Mouse (Mus musculus): ENCODE measurements around the gene Ssbp2. TPM values are rescaled to one million over a fixed set of nuclear protein-coding genes. Genes with fewer than 3 reads are reported as not detected.

Gene Ssbp2
- total RNA-seq (2021) = 10 to 100 TPM; 18.6 to 26.4 TPM
- long read RNA-seq, experiment 1, transcript Ssbp2-201 (17 exons, 3,957 nt) = major isoform, 8 of 16 reads
- long read RNA-seq, experiment 1, transcript Ssbp2-202 (16 exons, 1,633 nt) = minor isoform, 6 of 16 reads
- long read RNA-seq, experiment 1, partial matches to known transcripts = 0 of 16 reads
- long read RNA-seq, experiment 1, other reads (novel, unspliced or antisense) = 2 of 16 reads
- long read RNA-seq, experiment 2, transcript Ssbp2-201 (17 exons, 3,957 nt) = major isoform, 12 of 19 reads
- long read RNA-seq, experiment 2, partial matches to known transcripts = 1 of 19 reads
- long read RNA-seq, experiment 2, other reads (novel, unspliced or antisense) = 2 of 19 reads

DNA sequence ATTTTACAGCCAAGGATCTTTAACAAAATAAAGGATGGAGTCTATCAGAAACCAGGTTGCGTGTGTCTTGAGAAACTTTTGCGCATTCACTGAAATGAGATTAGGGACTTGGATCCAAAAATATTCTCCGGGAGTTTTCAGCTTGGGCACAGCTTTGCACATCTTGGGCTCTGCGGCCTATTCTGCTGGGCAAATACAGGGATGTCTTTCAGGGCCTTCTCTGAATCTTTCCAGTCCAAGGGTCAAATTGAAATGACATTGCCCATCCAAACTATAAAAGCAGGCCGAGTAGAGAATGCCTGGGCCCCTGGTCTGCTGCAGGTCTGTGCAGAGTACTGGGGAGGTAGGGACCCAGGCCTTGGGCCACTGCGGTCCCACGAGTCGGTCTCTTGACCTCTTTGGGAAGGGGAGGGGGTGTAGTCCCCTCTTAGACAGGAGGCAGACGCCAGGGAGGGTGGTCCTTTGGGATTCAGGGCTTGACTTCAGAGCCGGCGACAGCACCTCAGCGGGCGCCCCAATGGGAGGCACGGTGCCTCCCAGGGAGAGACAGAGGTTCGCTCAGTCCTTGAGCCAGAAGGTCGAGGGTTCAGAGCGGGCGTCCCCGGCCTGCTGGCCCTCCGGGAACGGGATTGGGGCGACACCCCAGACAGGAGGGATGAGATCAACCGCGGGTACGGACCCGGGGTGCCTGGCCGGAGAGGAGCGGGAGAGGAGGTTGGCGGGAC lies at the start of gene Ssbp2:
TSS of gene Ssbp2 (plus strand) at position 388 of the 725 bp plus-strand sequence.
- DNase-seq = no peak
- TF ChIP-seq CTCF (IDR thresholded peaks at IDR 0.05) = no peak
- intact Hi-C loops (cut with DNase I) = loop anchor here (1.0 to 10.0 kb wide), 8 partner anchors 39 to 525 kb away; partner anchors contain the start of genes Atg10 and Zcchc9
- Histone ChIP-seq H3K4me3 (peak within 1 kb of the TSS; percentile 88), H3K27ac (peak within 1 kb of the TSS; percentile 99)

DNA sequence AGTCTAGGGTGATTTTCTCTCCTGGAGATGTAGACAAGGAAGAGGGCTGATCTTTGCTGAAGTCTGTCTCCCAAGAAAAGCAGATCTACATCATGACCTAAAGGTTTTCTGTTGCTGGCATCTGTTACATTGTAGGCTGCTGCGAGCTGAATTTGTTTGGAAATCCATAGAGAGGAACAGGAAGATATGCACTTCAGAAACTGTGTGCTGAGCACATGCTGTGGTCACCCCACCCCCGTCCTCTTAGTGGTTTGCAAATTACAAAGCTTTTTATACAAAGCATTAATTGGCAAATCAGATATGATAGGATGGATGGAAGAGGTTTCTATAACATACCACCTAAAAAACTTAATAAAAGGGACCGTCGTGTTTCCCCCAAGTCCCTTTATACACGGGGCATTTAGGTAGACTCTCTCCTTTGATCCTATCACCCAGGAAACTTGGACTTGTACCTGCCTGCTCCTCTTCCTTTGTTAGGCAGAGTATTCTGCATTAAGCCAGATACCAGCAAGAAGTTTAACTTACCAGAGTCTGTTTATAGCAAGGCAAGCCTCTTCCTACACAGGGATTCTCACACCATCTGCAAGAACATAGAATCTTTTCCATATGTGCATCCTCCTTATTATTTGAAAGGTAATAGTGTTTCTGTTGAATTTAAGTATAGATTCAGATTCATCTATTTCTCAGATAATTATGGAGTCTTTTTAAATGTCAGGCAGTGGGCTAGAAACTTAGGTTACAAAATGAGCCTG lies 46.2 kb upstream of the Ssbp2 start:
- no peak for DNase-seq
- intact Hi-C loops (cut with DNase I) = no loop called here
- Histone ChIP-seq H3K27ac (no peak overlapping the region), H3K4me3 (no peak overlapping the region)
- no peak for TF ChIP-seq CTCF (IDR thresholded peaks at IDR 0.05)

DNA sequence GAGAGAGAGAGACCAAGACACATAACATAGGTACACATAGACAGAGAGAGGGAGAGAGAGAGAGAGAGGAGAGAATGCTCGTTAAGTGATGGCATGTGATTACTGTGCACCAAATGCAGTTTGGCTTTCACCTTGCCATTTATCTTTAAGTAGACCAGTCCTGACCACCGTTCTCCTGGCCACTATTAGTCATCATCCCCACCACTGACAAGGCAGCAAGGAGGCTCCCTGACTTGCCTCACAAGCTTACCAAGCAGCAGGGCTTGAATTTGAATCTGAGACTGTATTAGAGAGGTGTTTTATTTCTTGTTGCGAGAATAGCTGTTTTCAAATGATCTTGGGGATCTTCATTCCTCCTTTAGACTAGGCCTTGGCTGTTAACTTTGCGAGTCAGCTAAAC lies 44.2 kb upstream of the Ssbp2 start:
- no peak for TF ChIP-seq CTCF (IDR thresholded peaks at IDR 0.05)
- intact Hi-C loops (cut with DNase I) = no loop called here
- no peak for DNase-seq
- H3K27ac ChIP-seq = no peak overlapping the region
- no peak overlapping the region for H3K4me3 ChIP-seq

DNA sequence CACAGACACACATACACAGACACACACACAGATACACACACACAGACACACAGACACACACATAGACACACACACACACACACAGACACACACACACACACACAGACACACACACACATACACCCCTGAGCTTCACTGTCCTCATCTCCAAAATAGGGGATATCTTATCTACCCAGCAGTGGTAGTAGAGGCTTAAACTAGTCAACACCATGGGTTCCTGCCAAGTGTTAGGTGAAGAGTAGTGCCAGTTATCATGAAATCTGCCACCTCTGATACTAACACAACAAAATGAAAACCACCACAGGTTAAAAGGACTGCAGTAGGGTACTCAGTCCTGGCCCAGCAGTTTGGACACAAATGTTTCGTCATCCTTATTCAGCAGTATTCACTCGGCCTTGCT lies 43.4 kb upstream of the Ssbp2 start:
- no peak for DNase-seq
- no peak overlapping the region for H3K27ac ChIP-seq

DNA sequence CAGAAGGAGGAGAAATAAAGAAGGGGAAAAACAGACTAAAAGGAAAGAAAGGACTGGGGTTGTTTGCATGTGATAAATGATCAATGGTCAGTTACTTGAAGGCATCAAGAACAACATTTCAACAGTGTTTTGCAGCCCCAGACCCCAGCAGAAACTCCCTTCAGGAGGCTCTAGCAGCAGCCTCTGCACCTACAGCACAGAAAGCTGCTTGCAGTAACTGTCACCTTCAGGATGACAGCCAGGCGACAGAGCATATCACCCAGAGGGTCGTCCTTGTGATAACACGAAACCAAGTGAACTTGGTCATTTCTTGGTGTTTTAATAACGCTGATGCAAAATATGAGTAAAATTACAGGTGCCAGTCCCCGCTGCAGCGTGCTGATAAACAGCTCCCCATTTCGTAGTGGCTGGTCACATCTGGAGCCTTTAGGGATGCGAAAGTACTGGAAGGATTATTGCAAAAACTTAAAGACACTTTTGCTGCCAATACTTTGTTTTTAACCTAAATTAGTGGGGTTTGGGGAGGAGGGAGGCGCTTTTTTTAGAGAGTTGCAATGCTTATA lies 38.6 kb upstream of the Ssbp2 start:
- peak; percentile 82 for DNase-seq
- intact Hi-C loops (cut with DNase I) = loop anchor here (1.0 to 2.0 kb wide), 2 partner anchors 37 to 50 kb away; no protein-coding TSS in a partner anchor
- peak overlapping the region; percentile 72 for H3K27ac ChIP-seq
- no peak for TF ChIP-seq CTCF (IDR thresholded peaks at IDR 0.05)
- peak overlapping the region; percentile 63 for H3K4me3 ChIP-seq

More for the DNA sequence above, 43.4 kb upstream of the Ssbp2 start:
- TF ChIP-seq CTCF (IDR thresholded peaks at IDR 0.05) = no peak
- intact Hi-C loops (cut with DNase I) = no loop called here
- H3K4me3 ChIP-seq = no peak overlapping the region

DNA sequence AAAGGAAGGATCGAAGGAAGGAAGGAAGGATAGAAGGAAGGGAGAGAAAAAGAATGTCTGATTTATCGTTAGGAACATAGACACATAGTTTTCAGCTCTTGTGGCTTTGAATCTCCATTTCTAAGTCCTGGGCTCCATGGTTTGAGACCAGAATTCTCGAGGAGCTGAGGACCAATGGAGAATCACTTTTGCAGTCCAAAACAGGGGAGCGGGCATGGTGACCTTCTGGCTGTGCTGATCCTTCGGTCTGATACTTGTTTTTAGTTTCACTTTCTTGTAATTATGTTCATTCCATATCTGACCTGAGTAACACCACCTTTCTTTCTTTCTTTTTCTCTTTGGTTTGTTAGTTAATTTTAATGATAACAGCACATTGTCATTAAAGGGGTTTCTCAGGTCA lies 29.2 kb upstream of the Ssbp2 start:
- DNase-seq = no peak
- intact Hi-C loops (cut with DNase I) = no loop called here
- H3K4me3 ChIP-seq = peak overlapping the region; percentile 55
- no peak for TF ChIP-seq CTCF (IDR thresholded peaks at IDR 0.05)
- peak overlapping the region; percentile 69 for H3K27ac ChIP-seq

DNA sequence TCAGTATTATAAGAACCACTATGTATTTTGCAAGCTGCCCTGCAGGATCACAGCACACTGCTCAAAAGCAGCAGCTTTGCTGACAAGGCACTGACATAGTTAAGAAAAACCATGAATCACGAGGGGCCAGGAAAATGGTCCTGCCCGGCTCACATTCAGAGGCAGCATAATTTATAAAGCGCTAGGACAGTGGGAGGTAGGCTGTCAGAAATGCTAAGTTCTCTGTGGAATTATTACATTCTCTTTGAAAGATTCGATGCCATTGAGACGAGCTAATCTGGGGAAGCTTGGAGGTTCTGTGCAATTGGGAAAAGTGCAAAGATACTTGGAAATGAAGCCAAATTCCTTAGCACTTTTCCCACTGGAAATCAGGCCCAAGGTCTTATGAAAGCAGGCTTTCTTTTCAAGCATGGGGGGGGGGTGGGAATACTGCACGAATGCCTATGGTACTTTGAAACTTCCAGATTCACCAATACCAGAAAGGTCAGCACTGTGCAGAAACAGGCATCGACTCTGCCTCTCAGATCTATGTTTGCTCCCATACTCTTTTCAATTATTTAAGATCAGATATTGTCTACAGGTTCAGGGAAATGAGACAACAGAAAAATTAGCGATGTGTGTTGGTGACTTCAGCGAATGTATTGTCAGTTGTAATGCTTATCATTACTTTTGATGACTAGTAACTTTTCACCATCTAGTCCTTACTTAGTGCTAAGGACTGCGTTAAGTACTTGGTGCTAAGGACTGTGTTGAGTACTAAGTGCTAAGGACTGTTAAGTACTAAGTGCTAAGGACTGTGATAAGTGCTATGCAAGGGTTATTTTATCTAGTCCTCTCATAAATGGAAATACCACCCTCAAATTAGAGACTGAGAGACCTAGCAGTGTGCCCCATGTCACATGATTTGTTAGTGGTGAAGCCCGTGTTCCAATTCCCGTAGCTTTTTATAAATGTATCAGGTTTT lies 28.4 kb upstream of the Ssbp2 start:
- intact Hi-C loops (cut with DNase I) = no loop called here
- peak overlapping the region; percentile 69 for H3K27ac ChIP-seq
- no peak for TF ChIP-seq CTCF (IDR thresholded peaks at IDR 0.05)
- no peak for DNase-seq
- peak overlapping the region; percentile 55 for H3K4me3 ChIP-seq

DNA sequence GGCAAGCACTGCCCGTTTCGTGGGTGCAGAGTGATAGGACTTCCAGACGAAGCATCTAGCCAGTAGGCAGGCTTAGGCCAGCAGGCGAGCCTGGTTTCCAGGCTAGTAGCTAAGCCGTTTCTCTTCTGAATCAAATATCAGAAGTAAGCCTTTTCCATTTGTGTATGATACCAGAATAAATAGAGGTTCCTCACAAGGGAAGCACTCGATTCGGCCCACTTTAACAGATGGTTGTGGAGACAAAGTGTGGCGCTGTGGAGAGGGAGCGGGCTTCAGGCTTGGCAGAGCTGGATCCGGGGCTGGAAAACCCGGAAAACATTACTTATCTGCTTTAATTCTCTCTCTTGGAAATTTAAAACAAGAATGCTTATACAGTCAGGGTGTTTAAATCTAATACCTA lies 27.1 kb upstream of the Ssbp2 start:
- Histone ChIP-seq H3K4me3 (no peak overlapping the region), H3K27ac (no peak overlapping the region)
- TF ChIP-seq CTCF (IDR thresholded peaks at IDR 0.05) = no peak
- intact Hi-C loops (cut with DNase I) = no loop called here
- no peak for DNase-seq

DNA sequence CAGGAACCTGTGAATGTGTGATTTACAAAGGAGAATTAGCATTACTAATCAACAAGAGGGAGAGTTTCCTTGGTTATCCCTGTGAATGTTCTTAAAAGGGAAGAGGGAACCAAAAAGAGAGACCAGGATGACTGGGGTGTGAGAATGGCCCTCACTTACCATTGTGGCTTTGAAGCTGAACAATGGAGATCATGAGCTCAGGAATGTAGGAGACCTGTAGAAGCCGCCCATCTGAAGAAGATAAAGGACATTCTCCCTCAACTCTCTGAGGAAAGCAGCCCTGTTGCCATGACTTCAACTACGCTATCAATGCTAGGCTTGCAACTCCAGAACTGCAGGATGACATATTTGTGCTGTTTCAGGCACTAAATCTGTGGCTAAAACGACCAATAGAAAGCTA lies 22.2 kb upstream of the Ssbp2 start:
- Histone ChIP-seq H3K27ac (no peak overlapping the region), H3K4me3 (no peak overlapping the region)
- no peak for DNase-seq
- intact Hi-C loops (cut with DNase I) = no loop called here
- TF ChIP-seq CTCF (IDR thresholded peaks at IDR 0.05) = no peak

DNA sequence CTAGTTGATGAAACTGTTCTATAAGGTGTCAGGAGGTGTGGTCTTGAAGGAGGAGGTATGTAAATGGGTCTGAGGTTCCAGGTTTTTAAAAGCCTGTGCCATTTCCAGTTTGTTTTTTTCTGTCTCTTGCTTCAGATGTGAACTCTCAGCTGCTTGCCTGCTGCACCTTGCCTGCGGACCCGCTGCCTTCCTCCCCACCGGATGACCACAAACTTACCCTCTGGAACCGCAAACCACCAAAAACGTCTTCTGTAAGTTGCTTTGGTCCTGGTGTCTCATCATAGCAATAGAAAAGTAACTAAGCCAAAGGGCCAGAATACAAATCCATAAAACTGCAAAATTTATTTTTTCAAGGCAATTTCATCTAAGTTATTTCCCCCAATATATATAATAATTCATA lies 18.6 kb upstream of the Ssbp2 start:
- no peak for TF ChIP-seq CTCF (IDR thresholded peaks at IDR 0.05)
- intact Hi-C loops (cut with DNase I) = no loop called here
- Histone ChIP-seq H3K27ac (no peak overlapping the region), H3K4me3 (no peak overlapping the region)
- no peak for DNase-seq

DNA sequence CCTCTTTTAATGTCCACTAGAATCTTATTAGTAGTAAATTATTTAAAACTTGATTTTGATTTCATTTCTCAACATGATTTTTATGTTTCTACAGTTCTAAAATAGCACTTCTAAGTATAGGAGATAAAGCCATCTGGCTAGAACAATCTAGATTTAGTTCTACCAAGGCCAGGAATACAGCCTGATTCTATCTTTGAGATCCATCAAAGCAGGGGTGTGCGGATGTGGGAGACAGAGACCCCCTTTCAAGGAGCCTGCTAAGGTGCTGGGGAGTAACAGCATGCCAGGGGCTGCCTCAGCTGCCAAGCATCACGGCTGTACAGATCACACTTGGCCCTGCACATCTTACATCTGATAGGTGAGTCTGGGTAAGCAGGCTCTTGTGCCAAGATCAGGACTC lies 13.4 kb upstream of the Ssbp2 start:
- no peak overlapping the region for H3K27ac ChIP-seq
- DNase-seq = no peak
- no peak for TF ChIP-seq CTCF (IDR thresholded peaks at IDR 0.05)
- intact Hi-C loops (cut with DNase I) = no loop called here
- no peak overlapping the region for H3K4me3 ChIP-seq

Measured in gastrocnemius, adult 2 months (tissue).